Mouse (Mus musculus): ENCODE measurements around the gene Rbfox1. TPM values are rescaled to one million over a fixed set of nuclear protein-coding genes. Genes with fewer than 3 reads are reported as not detected.

Gene Rbfox1
- polyA plus RNA-seq, 1 experiment from 2014 or later: 103 TPM

DNA sequence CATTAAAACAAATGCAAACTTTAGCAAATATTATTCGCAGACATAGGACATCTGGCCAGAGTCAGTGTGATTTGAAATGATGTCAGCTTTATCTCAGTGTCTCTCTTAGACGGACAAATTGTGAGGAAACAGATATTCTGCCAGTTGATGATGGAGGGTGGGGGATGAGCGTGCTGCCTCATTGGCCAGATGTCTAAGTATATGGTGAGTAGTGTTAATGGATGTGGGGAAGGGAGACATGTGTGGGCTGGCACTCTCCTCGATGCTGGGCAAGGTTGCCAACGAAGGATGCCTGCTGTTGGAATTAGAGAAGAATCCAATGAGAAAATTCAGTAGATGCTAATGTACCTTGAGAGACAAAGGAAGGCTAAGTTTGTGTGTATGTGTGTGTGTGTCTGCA is 25.6 kb downstream of the Rbfox1 start:
- Histone ChIP-seq H3K9me3 (no peaks in the 10 kb centered on the region), H3K4me1 (replicated peaks) (peaks cover 12% of the 10 kb centered on the region), H3K4me2 (replicated peaks) (no peak overlapping the region), H3K4me3 (replicated peaks) (no peak overlapping the region), H3K27me3 (no peaks in the 10 kb centered on the region), H3K27ac (no peak overlapping the region), H3K36me3 (no peaks in the 10 kb centered on the region), H3K9ac (replicated peaks) (no peak overlapping the region)
- ATAC-seq: no peak
- WGBS: 87% methylated on average over 5 of the region's 5 CpGs

DNA sequence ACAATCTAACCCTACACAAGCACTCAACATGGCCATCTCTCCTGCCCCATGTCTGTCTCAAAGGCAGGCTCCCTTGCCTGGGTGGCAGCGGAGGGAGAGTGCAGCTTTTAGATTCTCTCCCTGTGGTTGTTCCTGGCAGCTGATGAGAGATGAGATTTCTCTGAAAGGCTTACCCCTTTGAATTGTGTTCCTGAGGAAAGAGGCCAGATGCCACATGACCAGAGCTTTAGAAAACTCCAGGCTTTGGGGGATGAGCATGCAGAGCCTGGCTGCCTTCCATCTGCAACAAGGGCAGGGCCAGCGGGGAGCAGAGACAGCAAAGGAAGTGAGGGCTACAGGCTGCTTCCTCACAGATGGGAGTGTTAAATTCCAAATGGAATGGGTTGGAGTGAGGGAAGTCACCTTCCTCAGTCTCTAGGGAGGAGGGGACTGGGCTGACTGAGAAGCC is 26.7 kb downstream of the Rbfox1 start:
- Histone ChIP-seq H3K9me3 (no peaks in the 10 kb centered on the region), H3K9ac (replicated peaks) (no peak overlapping the region), H3K4me1 (replicated peaks) (peaks cover 14% of the 10 kb centered on the region), H3K4me2 (replicated peaks) (no peak overlapping the region), H3K27me3 (no peaks in the 10 kb centered on the region), H3K27ac (peak overlapping the region; percentile 31), H3K36me3 (no peaks in the 10 kb centered on the region), H3K4me3 (replicated peaks) (no peak overlapping the region)
- 32% methylated on average over 2 of the region's 2 CpGs for WGBS
- peak; percentile 84 for ATAC-seq

GRCm38 (mm10) chr16:5917937-5918336 is 32.8 kb downstream of the Rbfox1 start:
- no peak overlapping the region for H3K27ac ChIP-seq
- H3K4me3 ChIP-seq (replicated peaks): no peak overlapping the region
- no peaks in the 10 kb centered on the region for H3K36me3 ChIP-seq
- H3K4me2 ChIP-seq (replicated peaks): no peak overlapping the region
- H3K9ac ChIP-seq (replicated peaks): no peak overlapping the region
- H3K9me3 ChIP-seq: no peaks in the 10 kb centered on the region
- peaks cover 21% of the 10 kb centered on the region for H3K4me1 ChIP-seq (replicated peaks)
- no peak for ATAC-seq
- no peaks in the 10 kb centered on the region for H3K27me3 ChIP-seq

- peak overlapping the region; percentile 26; the same call in 1 of the 2 replicates for H3K27ac ChIP-seq
- ATAC-seq: peak; percentile 58
- 18% methylated on average over 1 of the region's 1 CpGs for WGBS
Observed at GRCm38 (mm10) chr16:5926986-5927385, 41.8 kb downstream of the Rbfox1 start.

DNA sequence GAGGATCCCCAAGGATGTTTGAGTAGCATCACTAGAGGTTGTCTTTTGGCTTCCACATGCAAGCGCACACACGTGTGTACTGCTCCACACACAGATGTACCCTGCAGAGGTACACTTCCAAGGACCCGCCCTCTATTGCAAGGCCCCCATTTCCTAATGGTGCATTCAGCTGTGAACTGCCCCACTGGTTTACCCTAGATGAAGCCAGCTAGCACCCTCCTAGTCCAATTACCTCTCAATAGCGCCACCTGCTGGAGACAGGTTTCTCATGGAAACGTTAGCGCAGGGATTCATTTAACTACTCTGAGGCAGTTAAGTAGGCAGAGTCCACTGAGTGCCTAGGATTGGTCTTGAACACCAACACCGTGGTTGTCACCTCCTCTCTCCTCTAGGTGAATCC is 46.5 kb downstream of the Rbfox1 start:
- peak; percentile 77; the same call in 1 of the 2 replicates for ATAC-seq
- H3K9me3 ChIP-seq: no peaks in the 10 kb centered on the region
- 27% methylated on average over 7 of the region's 7 CpGs for WGBS
- no peak overlapping the region for H3K27ac ChIP-seq
- H3K36me3 ChIP-seq: no peaks in the 10 kb centered on the region
- H3K27me3 ChIP-seq: no peaks in the 10 kb centered on the region; the same call in 1 of the 2 replicates
- no peak overlapping the region for H3K4me3 ChIP-seq (replicated peaks)
- no peak overlapping the region for H3K9ac ChIP-seq (replicated peaks)
- H3K4me1 ChIP-seq (replicated peaks): peaks cover 16% of the 10 kb centered on the region; the same call in 1 of the 2 replicates
- no peak overlapping the region for H3K4me2 ChIP-seq (replicated peaks)

More at GRCm38 (mm10) chr16:5926986-5927385, 41.8 kb downstream of the Rbfox1 start:
- H3K36me3 ChIP-seq: no peaks in the 10 kb centered on the region
- no peak overlapping the region for H3K4me3 ChIP-seq (replicated peaks)
- peaks cover 19% of the 10 kb centered on the region; the same call in 1 of the 2 replicates for H3K4me1 ChIP-seq (replicated peaks)
- no peak overlapping the region for H3K9ac ChIP-seq (replicated peaks)
- no peaks in the 10 kb centered on the region; the same call in 1 of the 2 replicates for H3K27me3 ChIP-seq
- no peaks in the 10 kb centered on the region for H3K9me3 ChIP-seq
- no peak overlapping the region for H3K4me2 ChIP-seq (replicated peaks)

- Histone ChIP-seq H3K4me2 (replicated peaks) (no peak overlapping the region), H3K27ac (no peak overlapping the region), H3K36me3 (no peaks in the 10 kb centered on the region), H3K9ac (replicated peaks) (no peak overlapping the region), H3K27me3 (no peaks in the 10 kb centered on the region), H3K4me1 (replicated peaks) (no peaks in the 10 kb centered on the region), H3K4me3 (replicated peaks) (no peak overlapping the region), H3K9me3 (no peaks in the 10 kb centered on the region)
- WGBS: 63% methylated on average over 4 of the region's 4 CpGs
- no peak for ATAC-seq
Observed at GRCm38 (mm10) chr16:5940016-5940415, 54.9 kb downstream of the Rbfox1 start.

GRCm38 (mm10) chr16:5945682-5946081 is 60.5 kb downstream of the Rbfox1 start:
- Histone ChIP-seq H3K36me3 (no peaks in the 10 kb centered on the region), H3K4me2 (replicated peaks) (no peak overlapping the region), H3K9ac (replicated peaks) (no peak overlapping the region), H3K27ac (no peak overlapping the region), H3K4me3 (replicated peaks) (no peak overlapping the region), H3K27me3 (no peaks in the 10 kb centered on the region), H3K4me1 (replicated peaks) (no peaks in the 10 kb centered on the region), H3K9me3 (no peaks in the 10 kb centered on the region)
- ATAC-seq: no peak
- 67% methylated on average over 1 of the region's 1 CpGs for WGBS

DNA sequence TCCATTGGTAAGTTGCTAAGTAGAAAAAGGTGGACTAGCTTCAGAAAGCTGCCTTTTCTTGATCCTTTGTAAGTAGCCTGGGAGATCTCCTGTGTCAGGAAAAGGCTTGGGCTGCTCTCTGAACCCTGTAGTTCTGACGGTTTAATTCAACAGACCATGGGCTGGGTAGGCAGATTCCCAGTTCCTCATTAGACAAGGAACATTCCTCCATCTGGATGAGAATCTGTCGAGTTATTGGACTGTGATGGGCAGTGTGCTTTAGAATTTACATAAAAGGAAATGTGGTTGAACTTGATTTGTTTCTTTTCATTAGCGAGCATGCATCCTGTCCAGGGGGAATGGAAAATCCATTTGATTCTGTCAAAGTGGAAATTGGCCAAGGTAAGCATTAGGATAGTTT is 68.0 kb downstream of the Rbfox1 start:
- ATAC-seq: no peak
- no peaks in the 10 kb centered on the region for H3K4me1 ChIP-seq (replicated peaks)

DNA sequence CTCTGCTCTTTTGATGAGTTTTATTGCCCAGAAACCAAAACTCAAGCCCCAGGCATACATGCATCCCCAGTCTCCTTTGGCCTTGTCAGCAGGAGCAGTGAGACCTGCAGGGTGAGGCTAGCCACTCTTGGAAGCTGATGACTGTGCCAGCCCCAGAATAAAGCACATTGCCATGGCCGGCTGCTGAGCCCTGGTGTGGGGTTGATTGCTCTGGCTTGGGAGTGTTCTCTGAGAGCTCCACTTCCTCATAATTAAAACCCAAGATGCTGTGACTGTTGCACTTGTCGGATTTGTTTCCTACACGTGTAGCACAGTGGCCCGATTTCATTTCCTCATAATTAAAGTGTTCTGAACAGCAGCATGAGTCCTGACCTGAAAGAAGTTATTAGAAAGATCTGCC is 72.3 kb downstream of the Rbfox1 start:
- no peak overlapping the region for H3K9ac ChIP-seq (replicated peaks)
- H3K27ac ChIP-seq: no peak overlapping the region
- no peak overlapping the region for H3K4me3 ChIP-seq (replicated peaks)
- H3K4me1 ChIP-seq (replicated peaks): no peaks in the 10 kb centered on the region
- 89% methylated on average over 4 of the region's 4 CpGs for WGBS
- no peaks in the 10 kb centered on the region for H3K27me3 ChIP-seq
- no peak overlapping the region for H3K4me2 ChIP-seq (replicated peaks)
- ATAC-seq: no peak
- H3K36me3 ChIP-seq: no peaks in the 10 kb centered on the region
- no peaks in the 10 kb centered on the region for H3K9me3 ChIP-seq

More for the DNA sequence above, 68.0 kb downstream of the Rbfox1 start:
- no peak overlapping the region for H3K4me2 ChIP-seq (replicated peaks)
- no peak overlapping the region for H3K27ac ChIP-seq
- no peak overlapping the region for H3K9ac ChIP-seq (replicated peaks)
- H3K9me3 ChIP-seq: no peaks in the 10 kb centered on the region
- 77% methylated on average over 3 of the region's 3 CpGs for WGBS
- no peaks in the 10 kb centered on the region for H3K27me3 ChIP-seq
- no peaks in the 10 kb centered on the region for H3K36me3 ChIP-seq
- no peak overlapping the region for H3K4me3 ChIP-seq (replicated peaks)

DNA sequence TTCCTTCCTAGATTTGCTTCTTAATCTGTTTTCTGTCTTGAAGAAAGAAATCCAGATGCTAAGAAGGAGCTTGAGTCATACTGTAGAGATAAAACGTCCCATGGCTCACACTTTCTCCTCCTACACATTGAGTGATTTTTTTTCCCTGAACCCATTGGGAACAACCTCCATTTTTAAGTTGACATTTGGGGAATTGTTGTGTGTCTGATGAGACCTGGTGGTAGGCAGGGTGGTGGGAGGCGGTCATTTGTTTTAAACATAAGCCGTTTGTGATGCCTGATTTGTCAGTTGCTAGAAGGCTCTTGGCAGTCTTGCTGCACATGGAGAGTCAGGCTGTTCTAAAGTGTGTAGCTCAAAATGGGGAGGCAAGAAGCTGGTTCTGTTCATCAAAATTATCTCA is 76.6 kb downstream of the Rbfox1 start:
- H3K4me1 ChIP-seq (replicated peaks): no peaks in the 10 kb centered on the region
- 84% methylated on average over 3 of the region's 3 CpGs for WGBS

DNA sequence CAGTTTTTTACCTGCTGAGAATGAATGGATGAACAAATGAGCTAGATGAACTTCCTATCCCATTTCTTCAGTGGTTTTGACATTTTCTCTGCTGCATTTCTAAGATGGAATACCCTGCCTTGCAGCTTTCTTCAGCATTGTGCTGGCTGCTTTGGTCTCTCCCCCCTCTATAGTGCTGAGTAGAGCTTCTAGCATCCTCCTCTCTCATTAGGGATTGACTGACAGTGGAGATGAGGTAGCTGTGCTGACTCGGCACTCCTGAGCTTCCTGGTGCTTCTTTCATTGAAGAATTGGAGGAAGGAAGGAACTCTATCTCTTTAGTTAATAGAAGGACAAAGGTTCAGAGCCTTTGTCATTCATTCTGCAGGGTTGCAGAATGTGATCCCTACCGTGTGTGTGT is 89.0 kb downstream of the Rbfox1 start:
- H3K9ac ChIP-seq (replicated peaks): no peak overlapping the region
- H3K36me3 ChIP-seq: no peaks in the 10 kb centered on the region
- H3K9me3 ChIP-seq: no peaks in the 10 kb centered on the region
- no peak overlapping the region for H3K27ac ChIP-seq
- H3K4me3 ChIP-seq (replicated peaks): no peak overlapping the region
- H3K4me2 ChIP-seq (replicated peaks): no peak overlapping the region
- 60% methylated on average over 2 of the region's 2 CpGs for WGBS
- ATAC-seq: no peak
- H3K4me1 ChIP-seq (replicated peaks): no peaks in the 10 kb centered on the region
- H3K27me3 ChIP-seq: no peaks in the 10 kb centered on the region

More for the DNA sequence above, 76.6 kb downstream of the Rbfox1 start:
- no peak overlapping the region for H3K27ac ChIP-seq
- no peaks in the 10 kb centered on the region for H3K27me3 ChIP-seq
- H3K4me2 ChIP-seq (replicated peaks): no peak overlapping the region
- no peak for ATAC-seq
- H3K36me3 ChIP-seq: no peaks in the 10 kb centered on the region
- H3K9ac ChIP-seq (replicated peaks): no peak overlapping the region
- H3K9me3 ChIP-seq: no peaks in the 10 kb centered on the region
- no peak overlapping the region for H3K4me3 ChIP-seq (replicated peaks)

- Histone ChIP-seq H3K4me2 (replicated peaks) (no peak overlapping the region; the same call in 1 of the 2 replicates), H3K4me1 (replicated peaks) (peaks cover 31% of the 10 kb centered on the region), H3K36me3 (no peaks in the 10 kb centered on the region), H3K9ac (replicated peaks) (no peak overlapping the region), H3K4me3 (replicated peaks) (no peak overlapping the region), H3K27ac (no peak overlapping the region), H3K27me3 (peaks cover 12% of the 10 kb centered on the region), H3K9me3 (no peaks in the 10 kb centered on the region)
- peak; percentile 55; the same call in 1 of the 2 replicates for ATAC-seq
- 21% methylated on average over 10 of the region's 10 CpGs for WGBS
Observed at GRCm38 (mm10) chr16:5992045-5993011, 107.2 kb downstream of the Rbfox1 start.

Data from midbrain, embryonic 13.5 days (tissue).